ENCODE assay signal across 10 mouse cellular contexts in the genomic region with DNA sequence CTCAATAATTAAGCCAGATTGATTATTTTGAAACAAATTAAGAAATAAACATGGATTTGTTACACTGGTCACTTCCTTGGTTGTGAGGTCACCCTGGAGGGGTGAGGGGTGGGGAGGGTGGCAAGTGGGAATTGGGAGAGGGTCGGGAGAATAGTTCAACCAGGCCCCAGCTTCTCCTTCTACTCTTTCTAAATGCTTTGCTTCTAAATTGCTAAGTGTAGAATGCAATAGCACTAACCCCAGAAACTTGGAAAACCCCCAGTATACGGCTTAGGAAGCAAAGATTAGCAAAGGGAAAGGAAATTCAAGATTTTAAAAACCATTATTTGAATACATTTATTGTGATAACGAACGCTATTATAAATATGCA. TPM values are rescaled to one million over a fixed set of nuclear protein-coding genes. Genes with fewer than 3 reads are reported as not detected.
DNase-seq lines count a peak whose midpoint lies in the region; ATAC-seq lines count a peak whose summit lies in the region.
"Had no signal": no experiment of that assay in that cellular context is flagged by ENCODE, and none has a peak within 500 bp of the region (broad histone marks: within the 10 kb centered on the region; RNA-seq: fewer than 3 reads in every experiment).

No protein-coding gene starts in this region.

- H3K4me2 ChIP-seq in lung, embryonic 16.5 days (ENCODE audit: low read depth, low read length), result peak overlapping the region; percentile 89
- H3K4me2 ChIP-seq in intestine, embryonic 14.5 days (ENCODE audit: low read length), result peak overlapping the region; percentile 81

- peaks cover 11% of the 10 kb centered on the region; the same call in 1 of the 2 replicates for H3K4me1 ChIP-seq in lung, embryonic 16.5 days (replicated peaks; ENCODE audit: control insufficient read depth, insufficient read depth, low read length)
- H3K4me1 ChIP-seq in intestine, embryonic 14.5 days (replicated peaks; ENCODE audit: control insufficient read depth, insufficient read depth, low read length), result peaks cover 14% of the 10 kb centered on the region; the same call in 1 of the 2 replicates

- H3K27ac ChIP-seq in lung, embryonic 16.5 days (ENCODE audit: low read length), result no peak overlapping the region
- H3K27ac ChIP-seq in intestine, embryonic 14.5 days (ENCODE audit: low read depth), result no peak overlapping the region

- 0 out of 2 replicates have a peak, but pooled peaks cover 2% of the 10 kb centered on the region for H3K36me3 ChIP-seq in lung, embryonic 16.5 days (ENCODE audit: control insufficient read depth, insufficient read depth, low read length)
- H3K36me3 ChIP-seq in intestine, embryonic 14.5 days (ENCODE audit: control insufficient read depth, insufficient read depth, low read length), result no peaks in the 10 kb centered on the region; the same call in 1 of the 2 replicates
- H3K36me3 ChIP-seq in splenic B cell, adult 2 months (ENCODE audit: control insufficient read depth, insufficient read depth, low read length, poor library complexity, severe bottlenecking), result no peaks in the 10 kb centered on the region

- peak; percentile 21 for DNase-seq in cerebellum, adult 9-10 months
- DNase-seq in cerebellum, adult 8-10 months, result no peak
- no peak for DNase-seq in lung, postnatal 4 days
- DNase-seq in intestine, embryonic 14.5 days (ENCODE audit: low spot score), result no peak
- DNase-seq in splenic B cell, adult 2 months (ENCODE audit: low read depth, low spot score), result peak; percentile 65
- DNase-seq in left cerebral cortex, adult 11 months (ENCODE audit: low spot score), result no peak
- DNase-seq in left cerebral cortex, adult 8-10 months (ENCODE audit: low spot score in 2 of 2), result no peak
- DNase-seq: adrenal gland, postnatal 14 days; thymus, adult 18-20 months had no signal

- H3K9me3 ChIP-seq in lung, embryonic 16.5 days (ENCODE audit: control insufficient read depth, low read length), result no peaks in the 10 kb centered on the region
- H3K9me3 ChIP-seq in intestine, embryonic 14.5 days (ENCODE audit: control insufficient read depth, low read length), result no peaks in the 10 kb centered on the region

- no peaks in the 10 kb centered on the region for H3K27me3 ChIP-seq in lung, embryonic 16.5 days (ENCODE audit: control insufficient read depth, insufficient read depth, low read depth, low read length)
- H3K27me3 ChIP-seq in intestine, embryonic 14.5 days (replicated peaks; ENCODE audit: control insufficient read depth, insufficient read depth, low read length), result no peaks in the 10 kb centered on the region
- H3K27me3 ChIP-seq in splenic B cell, adult 2 months (ENCODE audit: control insufficient read depth, insufficient read depth, low read length, poor library complexity, severe bottlenecking), result no peaks in the 10 kb centered on the region

- no peak for ATAC-seq in lung, embryonic 16.5 days (ENCODE audit: low read depth)
- no peak for ATAC-seq in intestine, embryonic 14.5 days (replicated peaks; ENCODE audit: low FRiP score, low TSS enrichment, low read depth)

- peak overlapping the region; percentile 30 for H3K4me3 ChIP-seq in lung, embryonic 16.5 days (ENCODE audit: low read length)
- peak overlapping the region; percentile 95 for H3K4me3 ChIP-seq in intestine, embryonic 14.5 days (ENCODE audit: low read depth, low read length)

- no peak overlapping the region; the same call in 1 of the 2 replicates for H3K9ac ChIP-seq in lung, embryonic 16.5 days (ENCODE audit: low read length)
- H3K9ac ChIP-seq in intestine, embryonic 14.5 days (ENCODE audit: low read length), result peak overlapping the region; percentile 98

- WGBS in lung, embryonic 16.5 days, result 57% methylated on average over 4 of the region's 4 CpGs
- 67% methylated on average over 4 of the region's 4 CpGs for WGBS in intestine, embryonic 14.5 days

RNA-seq across cellular contexts. Expression of gene Jun, which starts 3.3 kb away (rescaled TPM):
- 110 and 119 TPM in 2 replicates for polyA plus RNA-seq in lung, embryonic 16.5 days (2015; fragmentation: Nextera tagmentation; extraction: Ambion mirVana)
- 56.0 and 61.7 TPM in 2 replicates for polyA plus RNA-seq in intestine, embryonic 14.5 days (2014; fragmentation: Nextera tagmentation; extraction: Ambion mirVana)
- total RNA-seq in left cerebral cortex, adult 8-10 months (2022), result 10 to 100 TPM; 34.5 to 49.9 (median 40.0) TPM

Comparison
In these comparisons a context has a peak if more than half of its experiments do, and no peak if none do; other contexts are left out.
1. DNase-seq: peak in cerebellum, adult 9-10 months (single experiment) and splenic B cell, adult 2 months (single experiment); none in cerebellum, adult 8-10 months (single experiment), lung, postnatal 4 days (0 of 2), intestine, embryonic 14.5 days (single experiment), left cerebral cortex, adult 11 months (single experiment) and left cerebral cortex, adult 8-10 months (0 of 2).